Mouse (Mus musculus): Measurements from ENCODE around the gene Foxf1. TPM values are rescaled to one million over a fixed set of nuclear protein-coding genes. Genes with fewer than 3 reads are reported as not detected.

Foxf1 gene
- polyA plus RNA-seq (2015; fragmentation: Nextera tagmentation; extraction: Ambion mirVana): 1.0 and 1.6 TPM in 2 replicates

DNA sequence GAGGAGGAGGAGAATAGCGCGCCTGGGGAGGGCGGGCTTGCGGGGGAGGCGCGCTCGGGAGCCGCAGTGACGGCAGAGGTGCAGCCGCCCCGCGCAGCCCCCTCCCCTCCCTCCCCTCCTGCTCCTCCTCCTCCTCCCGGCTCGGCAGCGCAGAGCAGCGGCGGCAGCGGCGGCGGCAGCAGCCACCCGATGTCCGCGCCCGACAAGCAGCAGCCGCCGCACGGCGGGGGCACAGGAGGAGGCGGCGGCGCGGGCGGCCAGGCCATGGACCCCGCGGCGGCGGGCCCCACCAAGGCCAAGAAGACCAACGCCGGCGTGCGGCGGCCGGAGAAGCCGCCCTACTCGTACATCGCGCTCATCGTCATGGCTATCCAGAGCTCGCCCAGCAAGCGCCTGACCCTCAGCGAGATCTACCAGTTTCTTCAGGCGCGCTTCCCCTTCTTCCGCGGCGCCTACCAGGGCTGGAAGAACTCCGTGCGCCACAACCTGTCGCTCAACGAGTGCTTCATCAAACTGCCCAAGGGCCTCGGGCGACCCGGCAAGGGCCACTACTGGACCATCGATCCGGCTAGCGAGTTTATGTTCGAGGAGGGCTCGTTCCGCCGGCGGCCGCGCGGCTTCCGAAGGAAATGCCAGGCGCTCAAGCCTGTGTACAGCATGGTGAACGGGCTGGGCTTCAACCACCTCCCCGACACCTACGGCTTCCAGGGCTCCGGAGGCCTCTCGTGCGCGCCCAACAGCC is at the start of gene Foxf1:
TSS of gene Foxf1 (plus strand) at position 177 of the 742 bp plus-strand sequence.
- no peaks in the 10 kb centered on the region for H3K36me3 ChIP-seq (replicated peaks)
- no peaks in the 10 kb centered on the region for H3K9me3 ChIP-seq
- under 1% methylated on average over 62 of the region's 83 CpGs for WGBS
- H3K4me2 ChIP-seq: peak within 1 kb of the TSS; percentile 59
- peak within 1 kb of the TSS; percentile 32 for H3K4me3 ChIP-seq
- ATAC-seq (replicated peaks): no peak
- no peak within 1 kb of the TSS for H3K9ac ChIP-seq
- no peak within 1 kb of the TSS for H3K27ac ChIP-seq
- H3K27me3 ChIP-seq (replicated peaks): peaks cover 96% of the 10 kb centered on the region
- H3K4me1 ChIP-seq: peaks cover 26% of the 10 kb centered on the region

GRCm38 (mm10) chr8:121035611-121036010 is 48.6 kb upstream of the Foxf1 start:
- no peaks in the 10 kb centered on the region for H3K27me3 ChIP-seq (replicated peaks)
- no peak overlapping the region for H3K9ac ChIP-seq
- WGBS: 78% methylated on average over 8 of the region's 8 CpGs
- H3K4me3 ChIP-seq: no peak overlapping the region
- no peak for ATAC-seq (replicated peaks)
- no peaks in the 10 kb centered on the region for H3K9me3 ChIP-seq
- H3K4me1 ChIP-seq: no peaks in the 10 kb centered on the region
- H3K36me3 ChIP-seq (replicated peaks): no peaks in the 10 kb centered on the region
- H3K4me2 ChIP-seq: no peak overlapping the region
- no peak overlapping the region for H3K27ac ChIP-seq

- 65% methylated on average over 19 of the region's 19 CpGs for WGBS
- H3K9me3 ChIP-seq: no peaks in the 10 kb centered on the region
- no peak overlapping the region for H3K4me2 ChIP-seq
- H3K27ac ChIP-seq: no peak overlapping the region
- no peak overlapping the region for H3K9ac ChIP-seq
- H3K4me1 ChIP-seq: no peaks in the 10 kb centered on the region
- ATAC-seq (replicated peaks): no peak
- H3K27me3 ChIP-seq (replicated peaks): no peaks in the 10 kb centered on the region
- no peak overlapping the region for H3K4me3 ChIP-seq
- no peaks in the 10 kb centered on the region for H3K36me3 ChIP-seq (replicated peaks)
Observed at GRCm38 (mm10) chr8:121043719-121044440, 40.3 kb upstream of the Foxf1 start.

DNA sequence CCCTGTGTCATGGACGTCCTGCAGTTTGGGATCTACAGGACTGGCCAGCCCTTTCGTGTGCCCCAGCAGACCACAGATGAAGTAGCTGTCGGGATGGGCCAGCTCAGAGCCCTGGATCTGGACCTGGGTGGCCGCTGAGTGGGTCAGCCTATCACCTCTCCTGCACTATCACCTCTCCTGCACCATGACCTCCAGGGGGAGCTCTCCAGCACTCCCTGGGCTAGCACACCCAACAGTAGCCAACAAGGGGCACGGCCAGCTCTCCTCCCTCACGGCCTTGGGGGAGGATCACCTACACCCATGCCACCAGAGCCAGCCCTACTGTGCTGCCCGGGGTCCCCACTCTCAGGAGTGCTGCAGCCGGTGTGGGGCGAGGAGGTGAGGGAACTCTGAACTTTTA is 36.7 kb upstream of the Foxf1 start:
- no peaks in the 10 kb centered on the region for H3K4me1 ChIP-seq
- 75% methylated on average over 9 of the region's 9 CpGs for WGBS
- no peaks in the 10 kb centered on the region for H3K27me3 ChIP-seq (replicated peaks)
- no peak overlapping the region for H3K9ac ChIP-seq
- no peaks in the 10 kb centered on the region for H3K9me3 ChIP-seq
- H3K36me3 ChIP-seq (replicated peaks): no peaks in the 10 kb centered on the region
- no peak overlapping the region for H3K27ac ChIP-seq
- ATAC-seq (replicated peaks): no peak
- H3K4me3 ChIP-seq: no peak overlapping the region
- H3K4me2 ChIP-seq: no peak overlapping the region

DNA sequence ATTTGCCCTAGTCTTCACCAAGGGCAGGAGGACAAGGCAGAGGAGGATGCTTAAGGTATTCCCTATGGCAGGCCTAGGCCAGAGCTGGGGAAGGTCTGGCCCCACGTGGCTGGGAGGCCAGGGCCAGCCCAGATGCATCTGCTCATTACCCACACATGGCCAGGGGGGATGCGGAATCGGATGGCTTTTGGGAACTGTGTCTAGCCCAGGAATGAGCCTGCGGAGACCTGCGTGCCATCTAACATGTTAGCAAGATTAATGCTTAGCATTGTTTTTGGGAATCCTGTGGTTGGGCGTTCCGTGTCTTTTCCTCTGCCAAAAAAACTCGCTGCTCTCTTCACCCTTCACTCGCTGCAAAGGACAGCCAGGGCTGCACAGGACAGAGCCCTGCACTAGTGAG is 26.1 kb upstream of the Foxf1 start:
- Histone ChIP-seq H3K27me3 (replicated peaks) (0 out of 2 replicates have a peak, but pooled peaks cover 6% of the 10 kb centered on the region), H3K4me2 (no peak overlapping the region), H3K9me3 (no peaks in the 10 kb centered on the region), H3K27ac (no peak overlapping the region), H3K9ac (no peak overlapping the region), H3K4me1 (peaks cover 2% of the 10 kb centered on the region; the same call in 1 of the 2 replicates), H3K36me3 (replicated peaks) (no peaks in the 10 kb centered on the region), H3K4me3 (no peak overlapping the region)
- no peak for ATAC-seq (replicated peaks)
- WGBS: 70% methylated on average over 9 of the region's 9 CpGs

DNA sequence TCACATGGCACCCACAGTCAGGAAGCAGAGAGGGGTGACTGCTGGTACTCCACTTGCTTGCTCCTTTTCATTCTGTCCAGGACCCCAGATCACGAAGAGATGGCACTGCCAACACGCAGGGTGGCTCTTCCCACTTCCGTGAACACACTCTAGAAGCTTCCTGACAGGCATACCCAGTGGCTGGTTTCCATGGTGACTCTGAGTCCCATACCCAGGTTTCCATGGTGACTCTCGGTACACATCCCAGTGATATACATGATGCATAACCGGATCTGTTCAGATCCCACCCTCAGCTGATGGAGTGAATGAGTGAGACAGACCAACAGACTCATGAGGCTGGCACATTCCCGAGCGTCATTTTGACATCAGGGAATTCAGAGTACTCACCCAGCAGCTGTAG is 25.1 kb upstream of the Foxf1 start:
- 43% methylated on average over 7 of the region's 7 CpGs for WGBS
- 0 out of 2 replicates have a peak, but pooled peaks cover 6% of the 10 kb centered on the region for H3K27me3 ChIP-seq (replicated peaks)
- H3K9ac ChIP-seq: no peak overlapping the region
- H3K27ac ChIP-seq: no peak overlapping the region
- peaks cover 2% of the 10 kb centered on the region; the same call in 1 of the 2 replicates for H3K4me1 ChIP-seq
- H3K4me3 ChIP-seq: no peak overlapping the region
- no peak overlapping the region for H3K4me2 ChIP-seq
- H3K9me3 ChIP-seq: no peaks in the 10 kb centered on the region
- ATAC-seq (replicated peaks): peak; percentile 85
- H3K36me3 ChIP-seq (replicated peaks): no peaks in the 10 kb centered on the region

- Histone ChIP-seq H3K9me3 (no peaks in the 10 kb centered on the region), H3K4me1 (peaks cover 2% of the 10 kb centered on the region; the same call in 1 of the 2 replicates), H3K27ac (peak overlapping the region; percentile 8; the same call in 1 of the 2 replicates), H3K27me3 (replicated peaks) (peaks cover 3% of the 10 kb centered on the region), H3K9ac (no peak overlapping the region), H3K4me3 (no peak overlapping the region), H3K4me2 (no peak overlapping the region), H3K36me3 (replicated peaks) (no peaks in the 10 kb centered on the region)
- 81% methylated on average over 6 of the region's 6 CpGs for WGBS
- no peak for ATAC-seq (replicated peaks)
Observed at GRCm38 (mm10) chr8:121062521-121062920, 21.7 kb upstream of the Foxf1 start.

DNA sequence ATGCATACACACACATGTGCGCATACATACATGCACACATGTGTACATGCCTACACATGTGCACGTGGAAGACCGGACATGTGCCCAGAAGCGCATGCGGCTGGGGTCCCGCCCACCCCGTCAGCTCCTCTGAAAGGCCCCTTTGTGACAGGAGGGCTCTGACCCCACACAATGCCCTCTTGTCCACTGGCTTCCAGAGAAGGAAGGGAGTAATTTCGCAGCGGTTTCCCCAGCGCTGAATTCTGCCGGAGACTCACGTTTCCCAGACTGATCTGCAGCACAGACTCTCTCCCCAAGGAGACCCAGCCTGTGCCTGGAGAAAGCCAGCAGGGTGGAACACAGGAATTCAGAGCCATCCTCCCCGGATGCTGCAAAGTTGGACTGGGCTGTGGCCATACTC is 20.5 kb upstream of the Foxf1 start:
- no peak overlapping the region for H3K27ac ChIP-seq
- H3K4me1 ChIP-seq: peaks cover 2% of the 10 kb centered on the region; the same call in 1 of the 2 replicates
- H3K36me3 ChIP-seq (replicated peaks): no peaks in the 10 kb centered on the region
- no peaks in the 10 kb centered on the region for H3K9me3 ChIP-seq
- H3K9ac ChIP-seq: no peak overlapping the region
- no peak for ATAC-seq (replicated peaks)
- H3K27me3 ChIP-seq (replicated peaks): peaks cover 5% of the 10 kb centered on the region
- H3K4me3 ChIP-seq: no peak overlapping the region
- WGBS: 33% methylated on average over 13 of the region's 13 CpGs
- no peak overlapping the region for H3K4me2 ChIP-seq

DNA sequence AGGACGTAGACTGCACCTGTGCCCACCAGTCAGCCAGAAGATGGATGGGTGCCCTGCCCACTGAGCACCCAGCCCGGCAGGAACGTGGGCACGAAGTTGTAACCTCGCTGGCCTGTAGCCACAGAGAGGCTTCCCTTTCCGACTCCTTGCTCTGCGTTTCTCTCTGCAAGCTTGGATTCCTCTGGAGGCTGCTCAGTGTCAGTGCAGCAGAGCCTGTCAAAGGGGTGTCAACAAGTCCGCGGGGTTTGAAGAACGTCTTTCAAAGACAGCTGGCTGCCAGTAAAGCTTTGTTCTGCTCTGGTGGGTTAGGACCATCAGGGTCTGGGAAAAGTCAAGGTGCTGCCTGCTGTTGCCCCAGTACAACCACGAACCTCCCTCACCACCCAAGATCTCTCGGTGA is 12.7 kb upstream of the Foxf1 start:
- Histone ChIP-seq H3K9ac (no peak overlapping the region), H3K27me3 (replicated peaks) (peaks cover 76% of the 10 kb centered on the region), H3K36me3 (replicated peaks) (no peaks in the 10 kb centered on the region), H3K4me1 (no peaks in the 10 kb centered on the region), H3K4me2 (no peak overlapping the region), H3K4me3 (no peak overlapping the region), H3K9me3 (no peaks in the 10 kb centered on the region), H3K27ac (no peak overlapping the region)
- ATAC-seq (replicated peaks): no peak
- WGBS: 2% methylated on average over 12 of the region's 12 CpGs

DNA sequence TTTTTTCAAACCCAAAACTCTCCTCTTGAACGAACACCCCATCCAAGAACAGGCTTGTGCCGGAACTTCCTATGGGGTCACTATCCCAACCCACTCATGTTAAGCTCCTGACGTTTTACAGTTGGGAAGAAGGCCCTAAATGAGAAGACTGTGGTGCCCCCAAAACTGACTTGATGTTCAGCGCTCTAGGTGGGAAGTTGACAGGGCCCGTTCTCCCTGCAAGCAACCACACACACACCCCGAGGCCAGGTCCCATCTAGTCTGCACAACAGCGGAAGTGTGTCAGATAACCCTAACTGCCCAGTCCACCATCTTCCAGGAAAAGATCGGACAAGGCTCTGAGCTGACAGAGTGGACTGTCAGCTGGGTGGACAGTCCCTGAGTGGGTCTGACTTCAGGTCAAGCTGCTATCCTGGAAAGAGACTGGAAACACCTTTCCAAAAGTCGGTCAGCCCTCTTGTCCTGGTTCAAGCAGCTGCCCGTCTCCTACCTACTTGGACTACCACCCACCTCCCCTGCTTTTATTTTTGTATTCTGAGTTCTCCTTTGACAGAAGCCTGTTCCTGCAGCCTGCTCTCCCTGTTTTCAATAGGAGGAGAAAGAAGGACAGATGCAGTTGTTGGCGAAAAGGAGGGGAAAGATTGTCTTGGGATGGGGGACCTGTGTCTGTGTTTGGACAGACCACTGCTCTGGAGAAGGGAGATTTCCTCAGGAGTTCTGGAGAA is 11.6 kb upstream of the Foxf1 start:
- H3K4me1 ChIP-seq: no peaks in the 10 kb centered on the region
- ATAC-seq (replicated peaks): no peak
- H3K27me3 ChIP-seq (replicated peaks): peaks cover 87% of the 10 kb centered on the region
- no peak overlapping the region for H3K4me3 ChIP-seq
- H3K36me3 ChIP-seq (replicated peaks): no peaks in the 10 kb centered on the region
- H3K27ac ChIP-seq: no peak overlapping the region
- H3K4me2 ChIP-seq: no peak overlapping the region
- no peaks in the 10 kb centered on the region for H3K9me3 ChIP-seq
- WGBS: 10% methylated on average over 11 of the region's 11 CpGs
- H3K9ac ChIP-seq: no peak overlapping the region

DNA sequence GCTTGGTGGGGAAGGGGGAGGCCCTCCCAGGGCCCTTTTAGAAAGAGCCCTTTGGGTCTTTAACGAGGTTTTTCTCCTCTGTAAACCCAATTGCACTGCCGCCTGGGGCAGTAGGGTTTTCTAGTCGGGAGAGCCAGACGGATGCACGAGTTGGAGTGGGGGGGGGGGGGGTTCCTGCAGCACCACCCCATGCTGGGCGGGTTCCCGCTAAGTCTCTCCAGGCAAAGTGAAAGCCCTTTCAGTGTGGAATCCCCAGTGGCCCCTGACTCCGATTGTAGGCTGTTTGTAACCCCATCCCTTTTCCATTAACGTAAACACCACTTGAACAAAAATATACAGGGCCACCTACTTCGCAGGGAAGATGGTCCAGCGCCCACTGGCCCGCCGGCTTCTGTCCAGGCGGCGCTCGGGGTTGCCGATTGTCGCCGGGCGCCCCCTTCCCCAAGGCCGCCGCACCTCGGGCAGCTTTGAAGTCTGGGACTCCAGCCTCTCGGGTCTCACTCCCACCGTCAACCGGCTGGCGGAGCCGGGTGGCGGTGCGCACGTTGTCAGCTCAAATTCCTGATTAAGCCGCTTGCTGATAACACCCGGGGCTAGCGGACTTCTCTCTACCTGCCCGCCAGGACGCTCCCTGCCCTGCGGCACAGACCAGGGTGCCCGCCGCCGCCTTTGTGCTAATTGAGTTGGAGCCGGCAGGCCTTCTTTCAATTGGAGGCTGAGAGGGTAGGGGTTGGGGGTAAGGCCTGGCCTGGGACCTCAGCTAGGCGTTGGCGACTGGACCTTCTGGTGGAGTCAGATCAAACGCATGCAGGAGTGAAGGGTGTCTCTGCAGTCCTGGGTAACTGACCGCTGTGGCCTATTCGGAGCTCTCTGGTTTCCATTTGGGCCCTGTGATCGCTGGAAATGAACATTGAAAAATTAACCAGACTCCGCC is 10.7 kb upstream of the Foxf1 start:
- Histone ChIP-seq H3K4me2 (no peak overlapping the region), H3K9me3 (no peaks in the 10 kb centered on the region), H3K4me3 (no peak overlapping the region)

More for the DNA sequence above, 10.7 kb upstream of the Foxf1 start:
- Histone ChIP-seq H3K27ac (no peak overlapping the region), H3K4me1 (no peaks in the 10 kb centered on the region), H3K9ac (no peak overlapping the region), H3K27me3 (replicated peaks) (peaks cover 95% of the 10 kb centered on the region), H3K36me3 (replicated peaks) (no peaks in the 10 kb centered on the region)
- no peak for ATAC-seq (replicated peaks)
- 1% methylated on average over 48 of the region's 48 CpGs for WGBS
